Mouse (Mus musculus) cerebellum, postnatal 36 days (tissue): ENCODE results near the gene Ildr2.

ENCODE experiments used
- DNase-seq, 2 experiments: peaks; one replicate each; pipeline ENCODE4 v3.0.0; 2021 to 2022; ENCODE audit warnings: mixed read lengths in 2 of 2

The Ildr2 gene

GRCm38 (mm10) chr1:166343586-166343985, 89.6 kb downstream of the Ildr2 start:
- no peak for DNase-seq

DNA sequence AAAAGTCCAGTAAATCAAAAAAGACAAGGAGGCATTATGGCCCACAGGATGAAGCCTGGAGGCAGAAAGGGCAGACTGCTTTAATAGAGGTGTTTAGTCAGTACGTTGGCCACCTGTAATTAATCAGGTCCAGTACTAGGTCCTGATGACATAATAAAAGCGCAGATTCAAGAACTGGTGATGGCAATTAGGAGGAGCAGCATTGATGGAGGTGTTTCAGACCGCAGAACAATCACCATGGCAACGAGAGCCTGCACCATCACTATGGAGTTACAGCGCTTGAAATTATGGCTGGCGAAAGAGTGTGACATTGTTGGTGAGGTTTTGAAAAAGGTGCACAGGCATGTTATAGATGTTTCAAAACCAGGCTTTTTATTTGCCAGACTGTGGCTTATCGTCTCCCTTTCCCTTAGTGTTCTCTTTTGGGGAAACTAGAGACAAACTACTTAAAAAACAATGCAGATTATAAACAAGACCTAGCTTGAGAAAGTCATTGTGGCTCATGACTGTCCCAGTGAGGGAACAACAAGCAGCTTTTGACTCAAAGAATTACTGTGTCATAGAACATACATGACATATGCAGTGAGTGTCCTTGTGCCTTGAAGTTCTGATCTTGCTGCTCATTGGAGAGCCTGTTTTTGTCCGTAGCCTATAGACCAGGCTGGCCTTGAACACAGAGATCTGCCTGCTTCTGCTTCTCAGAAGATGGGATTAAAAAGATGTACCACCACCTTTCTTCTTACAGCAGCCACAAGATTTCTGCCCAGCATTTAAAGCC, 90.5 kb downstream of the Ildr2 start:
- DNase-seq = no peak

DNA sequence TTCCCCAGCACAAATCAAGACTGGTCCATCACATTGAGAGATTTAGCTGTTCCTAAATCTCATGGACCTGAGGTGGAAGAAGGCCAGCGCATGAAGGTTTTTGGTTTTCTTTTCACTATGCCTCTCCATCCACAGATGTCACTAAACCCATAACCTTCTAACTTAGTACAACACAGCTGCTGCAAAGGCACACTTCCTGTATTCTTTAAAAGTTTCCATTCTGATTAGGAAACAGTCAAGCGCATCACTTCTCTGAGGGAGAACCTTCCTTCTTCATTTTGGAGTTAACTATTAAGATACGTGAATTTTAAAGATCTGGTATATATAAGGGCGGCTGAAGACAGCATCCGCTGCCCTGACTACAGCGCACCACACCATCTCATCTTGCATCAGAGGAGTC, 91.7 kb downstream of the Ildr2 start:
- DNase-seq = no peak

DNA sequence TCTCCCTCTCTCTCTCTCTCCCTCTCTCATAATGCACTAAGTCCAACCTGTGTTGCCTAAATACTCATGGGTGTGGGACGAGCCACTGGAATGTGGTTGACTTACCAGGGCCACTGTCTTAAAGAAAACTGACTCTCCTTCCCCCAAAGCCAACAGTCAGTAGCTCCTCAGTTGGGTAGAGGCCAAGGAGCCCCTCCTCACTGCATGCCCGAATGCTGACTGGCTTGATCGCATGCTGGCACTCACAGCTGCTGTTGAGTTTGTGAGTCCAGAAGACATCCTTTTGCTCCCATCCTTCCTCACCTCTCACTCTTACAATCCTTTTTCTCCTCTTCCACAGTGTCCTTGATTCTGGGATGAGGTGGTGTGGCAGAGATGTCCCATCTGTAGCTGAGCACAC, 93.0 kb downstream of the Ildr2 start:
- DNase-seq = no peak

GRCm38 (mm10) chr1:166349341-166349740, 95.4 kb downstream of the Ildr2 start:
- no peak for DNase-seq

GRCm38 (mm10) chr1:166349751-166350150, 95.8 kb downstream of the Ildr2 start:
- no peak for DNase-seq

DNA sequence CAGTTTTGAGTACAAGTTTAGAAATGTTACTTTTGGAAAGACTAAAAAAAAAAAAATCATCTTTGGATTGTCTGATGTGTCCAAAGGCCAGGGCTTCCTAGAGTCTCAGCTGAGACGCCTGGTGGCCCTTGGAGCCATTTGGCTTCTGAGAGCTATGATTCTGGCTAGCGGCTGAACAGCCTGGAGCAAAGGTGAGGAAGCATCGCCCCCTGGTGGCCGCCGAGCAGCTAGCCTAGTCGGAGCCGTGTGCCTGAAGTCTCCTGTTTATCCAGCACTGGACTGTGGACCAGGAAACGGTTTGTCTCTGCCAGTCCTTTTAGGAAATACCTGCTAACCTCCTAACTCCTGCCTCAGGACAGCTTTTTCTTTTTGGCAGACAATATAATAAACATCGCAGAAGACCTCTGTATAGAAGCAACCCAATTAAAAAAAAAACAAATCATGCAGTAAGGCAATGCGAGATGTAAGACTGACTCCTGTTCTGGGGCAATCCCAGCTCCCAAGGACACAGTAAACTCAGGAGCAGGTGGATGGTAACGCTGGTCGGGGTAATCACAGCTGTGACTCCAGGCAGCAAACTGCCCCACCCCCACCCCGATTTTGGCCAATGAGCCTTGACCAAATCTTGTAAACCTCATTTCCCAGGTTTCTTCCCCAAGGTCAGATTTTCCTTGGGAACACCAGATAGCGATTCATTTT, 106.4 kb downstream of the Ildr2 start:
- peak; percentile 96 to 97 for DNase-seq

GRCm38 (mm10) chr1:166360896-166361295, 107.0 kb downstream of the Ildr2 start:
- DNase-seq = peak in 1 of 2 experiments; percentile 12

DNA sequence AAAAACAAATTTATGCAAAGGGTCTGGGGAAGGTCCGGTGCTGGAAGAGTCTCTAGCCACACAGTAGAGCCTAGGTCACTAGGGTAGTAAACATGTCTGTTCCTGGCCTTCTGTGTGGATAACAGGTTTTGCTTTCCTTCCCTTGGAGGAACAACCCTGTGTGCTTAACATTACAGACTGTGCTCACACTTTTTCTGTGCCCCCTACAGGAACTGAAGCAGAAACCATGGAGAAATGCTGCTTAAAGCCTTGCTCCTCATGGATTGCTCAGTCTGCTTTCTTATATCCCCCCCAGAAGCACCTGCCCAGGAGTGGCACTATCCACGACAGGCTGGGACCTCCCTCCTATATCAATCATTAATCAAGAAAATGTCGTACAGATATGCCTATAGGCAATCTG, 107.9 kb downstream of the Ildr2 start:
- no peak for DNase-seq

DNA sequence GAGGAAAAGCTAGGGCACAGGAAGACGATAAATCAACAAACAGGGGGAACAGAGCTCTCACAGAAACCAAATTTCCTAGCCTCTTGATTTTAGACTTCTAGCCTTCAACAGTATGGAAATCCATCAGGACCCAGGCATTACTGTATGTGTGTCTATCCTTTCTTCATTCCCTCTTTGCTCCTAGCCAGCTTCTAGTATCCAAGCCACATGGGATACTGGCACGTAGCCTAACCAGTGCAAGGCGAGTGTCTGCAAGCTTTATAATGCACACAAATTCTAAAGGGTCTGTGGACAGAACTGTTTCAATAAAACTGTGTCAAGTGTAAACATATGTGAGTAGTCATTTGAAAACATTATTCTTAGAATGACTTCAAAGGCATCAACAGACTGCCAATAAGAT, 108.7 kb downstream of the Ildr2 start:
- DNase-seq = no peak

GRCm38 (mm10) chr1:166363122-166363521, 109.2 kb downstream of the Ildr2 start:
- no peak for DNase-seq
